ENCODE assay signal across 16 mouse cellular contexts in genomic region chr9:118563356-118563755, GRCm38 (mm10).
"Had no signal": no experiment of that assay in that cellular context is flagged by ENCODE, and none has a peak within 500 bp of the region (broad histone marks: within the 10 kb centered on the region; RNA-seq: fewer than 3 reads in every experiment).

No protein-coding gene starts in this region.

- H3K9me3 ChIP-seq: neural tube, embryonic 13.5 days; neural tube, embryonic 15.5 days; stomach, embryonic 15.5 days had no signal

- H3K4me1 ChIP-seq: neural tube, embryonic 13.5 days; neural tube, embryonic 15.5 days; stomach, embryonic 15.5 days had no signal

- H3K4me3 ChIP-seq: neural tube, embryonic 13.5 days; neural tube, embryonic 15.5 days; stomach, embryonic 15.5 days had no signal

- DNase-seq: retina, postnatal 1 day; right cerebral cortex, adult 18-20 months; right cerebral cortex, postnatal 14 days; right cerebral cortex, postnatal 25 days; right cerebral cortex, postnatal 4 days; spleen, adult 18-20 months; thymus, adult 18-20 months; thymus, adult 2 months; thymus, postnatal 14 days; thymus, postnatal 25 days; thymus, postnatal 36 days; thymus, postnatal 4 days had no signal

- H3K27ac ChIP-seq: neural tube, embryonic 13.5 days; neural tube, embryonic 15.5 days; stomach, embryonic 15.5 days; stomach, postnatal 0 days had no signal

- H3K27me3 ChIP-seq: neural tube, embryonic 13.5 days; neural tube, embryonic 15.5 days; stomach, embryonic 15.5 days had no signal
